Mouse (Mus musculus): Measurements from ENCODE around the gene Acadm. TPM values are rescaled to one million over a fixed set of nuclear protein-coding genes. Genes with fewer than 3 reads are reported as not detected.

The Acadm gene
- polyA plus RNA-seq, 1 experiment from 2014 or later: 72.7 TPM

- peak; percentile 67 for ATAC-seq (ENCODE audit: low read depth)
- no peaks in the 10 kb centered on the region for H3K9me3 ChIP-seq (ENCODE audit: control insufficient read depth, low read length)
- no peaks in the 10 kb centered on the region for H3K36me3 ChIP-seq (ENCODE audit: control insufficient read depth, insufficient read depth, low read length)
- under 1% methylated on average over 19 of the region's 19 CpGs for WGBS
- H3K9ac ChIP-seq (ENCODE audit: low read length): peak overlapping the region; percentile 83
- peak overlapping the region; percentile 63 for H3K27ac ChIP-seq (ENCODE audit: low read length)
- H3K27me3 ChIP-seq (ENCODE audit: control insufficient read depth, insufficient read depth, low read depth, low read length): no peaks in the 10 kb centered on the region
- H3K4me1 ChIP-seq (replicated peaks; ENCODE audit: control insufficient read depth, insufficient read depth, low read length): peaks cover 9% of the 10 kb centered on the region
- H3K4me2 ChIP-seq (ENCODE audit: low read depth, low read length): peak overlapping the region; percentile 66
- H3K4me3 ChIP-seq (ENCODE audit: low read length): peak overlapping the region; percentile 87
Measured at GRCm38 (mm10) chr3:153943901-153944334, 514 bp downstream of the Acadm start.

GRCm38 (mm10) chr3:153943003-153943640 is 1.3 kb downstream of the Acadm start:
- Histone ChIP-seq H3K27me3 (ENCODE audit: control insufficient read depth, insufficient read depth, low read depth, low read length) (no peaks in the 10 kb centered on the region), H3K4me1 (replicated peaks; ENCODE audit: control insufficient read depth, insufficient read depth, low read length) (peaks cover 9% of the 10 kb centered on the region), H3K4me3 (ENCODE audit: low read length) (peak overlapping the region; percentile 87), H3K27ac (ENCODE audit: low read length) (peak overlapping the region; percentile 63), H3K9me3 (ENCODE audit: control insufficient read depth, low read length) (no peaks in the 10 kb centered on the region), H3K9ac (ENCODE audit: low read length) (peak overlapping the region; percentile 83), H3K4me2 (ENCODE audit: low read depth, low read length) (peak overlapping the region; percentile 66), H3K36me3 (ENCODE audit: control insufficient read depth, insufficient read depth, low read length) (peaks cover 4% of the 10 kb centered on the region)
- ATAC-seq (ENCODE audit: low read depth): no peak
- 19% methylated on average over 12 of the region's 12 CpGs for WGBS

GRCm38 (mm10) chr3:153941613-153942012 is 2.8 kb downstream of the Acadm start:
- no peak overlapping the region for H3K9ac ChIP-seq (ENCODE audit: low read length)
- H3K9me3 ChIP-seq (ENCODE audit: control insufficient read depth, low read length): no peaks in the 10 kb centered on the region
- 93% methylated on average over 13 of the region's 13 CpGs for WGBS
- H3K4me2 ChIP-seq (ENCODE audit: low read depth, low read length): no peak overlapping the region
- no peaks in the 10 kb centered on the region for H3K27me3 ChIP-seq (ENCODE audit: control insufficient read depth, insufficient read depth, low read depth, low read length)
- peaks cover 9% of the 10 kb centered on the region for H3K4me1 ChIP-seq (replicated peaks; ENCODE audit: control insufficient read depth, insufficient read depth, low read length)
- no peak overlapping the region for H3K4me3 ChIP-seq (ENCODE audit: low read length)
- H3K36me3 ChIP-seq (ENCODE audit: control insufficient read depth, insufficient read depth, low read length): peaks cover 4% of the 10 kb centered on the region
- ATAC-seq (ENCODE audit: low read depth): no peak
- no peak overlapping the region for H3K27ac ChIP-seq (ENCODE audit: low read length)

GRCm38 (mm10) chr3:153940486-153940885 is 3.9 kb downstream of the Acadm start:
- Histone ChIP-seq H3K9ac (ENCODE audit: low read length) (no peak overlapping the region), H3K4me2 (ENCODE audit: low read depth, low read length) (no peak overlapping the region), H3K36me3 (ENCODE audit: control insufficient read depth, insufficient read depth, low read length) (peaks cover 6% of the 10 kb centered on the region), H3K4me3 (ENCODE audit: low read length) (no peak overlapping the region), H3K27ac (ENCODE audit: low read length) (no peak overlapping the region), H3K27me3 (ENCODE audit: control insufficient read depth, insufficient read depth, low read depth, low read length) (no peaks in the 10 kb centered on the region), H3K9me3 (ENCODE audit: control insufficient read depth, low read length) (no peaks in the 10 kb centered on the region), H3K4me1 (replicated peaks; ENCODE audit: control insufficient read depth, insufficient read depth, low read length) (peaks cover 9% of the 10 kb centered on the region)
- WGBS: 88% methylated on average over 9 of the region's 9 CpGs
- ATAC-seq (ENCODE audit: low read depth): no peak

GRCm38 (mm10) chr3:153940021-153940420 is 4.4 kb downstream of the Acadm start:
- no peaks in the 10 kb centered on the region for H3K27me3 ChIP-seq (ENCODE audit: control insufficient read depth, insufficient read depth, low read depth, low read length)
- H3K9me3 ChIP-seq (ENCODE audit: control insufficient read depth, low read length): no peaks in the 10 kb centered on the region
- H3K4me3 ChIP-seq (ENCODE audit: low read length): no peak overlapping the region
- peaks cover 8% of the 10 kb centered on the region for H3K4me1 ChIP-seq (replicated peaks; ENCODE audit: control insufficient read depth, insufficient read depth, low read length)
- H3K4me2 ChIP-seq (ENCODE audit: low read depth, low read length): no peak overlapping the region
- 82% methylated on average over 8 of the region's 8 CpGs for WGBS
- peaks cover 6% of the 10 kb centered on the region for H3K36me3 ChIP-seq (ENCODE audit: control insufficient read depth, insufficient read depth, low read length)
- no peak overlapping the region for H3K27ac ChIP-seq (ENCODE audit: low read length)
- no peak for ATAC-seq (ENCODE audit: low read depth)
- H3K9ac ChIP-seq (ENCODE audit: low read length): no peak overlapping the region

GRCm38 (mm10) chr3:153937116-153937810 is 7.2 kb downstream of the Acadm start:
- 91% methylated on average over 17 of the region's 17 CpGs for WGBS
- no peak overlapping the region for H3K4me2 ChIP-seq (ENCODE audit: low read depth, low read length)
- H3K9me3 ChIP-seq (ENCODE audit: control insufficient read depth, low read length): no peaks in the 10 kb centered on the region
- H3K27ac ChIP-seq (ENCODE audit: low read length): no peak overlapping the region
- peaks cover 10% of the 10 kb centered on the region for H3K36me3 ChIP-seq (ENCODE audit: control insufficient read depth, insufficient read depth, low read length)
- no peak overlapping the region for H3K4me3 ChIP-seq (ENCODE audit: low read length)
- H3K27me3 ChIP-seq (ENCODE audit: control insufficient read depth, insufficient read depth, low read depth, low read length): no peaks in the 10 kb centered on the region
- no peaks in the 10 kb centered on the region for H3K4me1 ChIP-seq (replicated peaks; ENCODE audit: control insufficient read depth, insufficient read depth, low read length)
- ATAC-seq (ENCODE audit: low read depth): no peak
- no peak overlapping the region for H3K9ac ChIP-seq (ENCODE audit: low read length)

- H3K36me3 ChIP-seq (ENCODE audit: control insufficient read depth, insufficient read depth, low read length): peaks cover 10% of the 10 kb centered on the region
- no peak overlapping the region for H3K9ac ChIP-seq (ENCODE audit: low read length)
- H3K4me3 ChIP-seq (ENCODE audit: low read length): no peak overlapping the region
- H3K4me1 ChIP-seq (replicated peaks; ENCODE audit: control insufficient read depth, insufficient read depth, low read length): no peaks in the 10 kb centered on the region
- no peak overlapping the region for H3K4me2 ChIP-seq (ENCODE audit: low read depth, low read length)
- no peaks in the 10 kb centered on the region for H3K27me3 ChIP-seq (ENCODE audit: control insufficient read depth, insufficient read depth, low read depth, low read length)
- no peak for ATAC-seq (ENCODE audit: low read depth)
- no peak overlapping the region for H3K27ac ChIP-seq (ENCODE audit: low read length)
- no peaks in the 10 kb centered on the region for H3K9me3 ChIP-seq (ENCODE audit: control insufficient read depth, low read length)
- 86% methylated on average over 9 of the region's 9 CpGs for WGBS
Measured at GRCm38 (mm10) chr3:153935878-153936277, 8.6 kb downstream of the Acadm start.

- Histone ChIP-seq H3K4me3 (ENCODE audit: low read length) (no peak overlapping the region), H3K4me1 (replicated peaks; ENCODE audit: control insufficient read depth, insufficient read depth, low read length) (no peaks in the 10 kb centered on the region), H3K27ac (ENCODE audit: low read length) (no peak overlapping the region), H3K9me3 (ENCODE audit: control insufficient read depth, low read length) (no peaks in the 10 kb centered on the region), H3K36me3 (ENCODE audit: control insufficient read depth, insufficient read depth, low read length) (peaks cover 16% of the 10 kb centered on the region), H3K4me2 (ENCODE audit: low read depth, low read length) (no peak overlapping the region), H3K27me3 (ENCODE audit: control insufficient read depth, insufficient read depth, low read depth, low read length) (no peaks in the 10 kb centered on the region), H3K9ac (ENCODE audit: low read length) (no peak overlapping the region)
- 86% methylated on average over 5 of the region's 5 CpGs for WGBS
- ATAC-seq (ENCODE audit: low read depth): no peak
Measured at GRCm38 (mm10) chr3:153932461-153932860, 12.0 kb downstream of the Acadm start.

GRCm38 (mm10) chr3:153929526-153929925 is 14.9 kb downstream of the Acadm start:
- Histone ChIP-seq H3K9me3 (ENCODE audit: control insufficient read depth, low read length) (no peaks in the 10 kb centered on the region), H3K27me3 (ENCODE audit: control insufficient read depth, insufficient read depth, low read depth, low read length) (no peaks in the 10 kb centered on the region), H3K4me3 (ENCODE audit: low read length) (no peak overlapping the region), H3K36me3 (ENCODE audit: control insufficient read depth, insufficient read depth, low read length) (peaks cover 22% of the 10 kb centered on the region), H3K4me2 (ENCODE audit: low read depth, low read length) (no peak overlapping the region), H3K4me1 (replicated peaks; ENCODE audit: control insufficient read depth, insufficient read depth, low read length) (no peaks in the 10 kb centered on the region), H3K9ac (ENCODE audit: low read length) (no peak overlapping the region), H3K27ac (ENCODE audit: low read length) (no peak overlapping the region)
- 86% methylated on average over 11 of the region's 11 CpGs for WGBS
- ATAC-seq (ENCODE audit: low read depth): no peak
